Mouse (Mus musculus): Measurements from ENCODE around the gene Zdhhc19. TPM values are rescaled to one million over a fixed set of nuclear protein-coding genes. Genes with fewer than 3 reads are reported as not detected.
"Not testable (repeated sequence)": the region's sequence is repeated elsewhere in the genome, so short reads cannot be mapped to it uniquely, and the experiment has no call there.

Gene Zdhhc19
- total RNA-seq, 2 experiments from 2014 or later: not detected

- no peak for DNase-seq
Measured at GRCm38 (mm10) chr16:32487234-32488111, 8.6 kb upstream of the Zdhhc19 start, which contains the start of gene Slc51a. TSS of gene Slc51a (minus strand) at chr16:32487879.

DNA sequence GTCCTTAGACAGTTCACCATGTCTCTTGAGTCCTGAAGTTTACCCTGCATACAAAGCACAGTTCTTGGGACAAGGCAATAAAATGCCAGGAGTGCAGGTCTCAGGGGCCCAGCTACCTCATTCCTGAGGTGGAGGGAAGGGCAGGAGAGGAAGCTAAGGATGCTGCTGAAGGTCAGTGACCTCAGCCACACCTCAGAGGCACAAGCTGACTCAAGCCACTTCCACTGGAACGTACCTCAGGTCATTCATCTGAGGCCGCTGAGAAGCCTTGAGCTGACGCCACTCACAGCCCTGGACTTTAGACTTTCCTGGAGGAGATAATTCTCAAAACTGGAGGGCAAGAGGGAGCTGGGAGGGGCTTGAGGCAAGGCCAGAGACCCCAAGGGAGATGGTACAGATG is 7.1 kb upstream of the Zdhhc19 start:
- DNase-seq: no peak

- not testable (repeated sequence) for DNase-seq
Measured at GRCm38 (mm10) chr16:32494371-32494770, 1.7 kb upstream of the Zdhhc19 start.

- DNase-seq: no peak
Measured at GRCm38 (mm10) chr16:32498996-32499395, 2.9 kb downstream of the Zdhhc19 start.

- peak; percentile 71 to 90 for DNase-seq
Measured at GRCm38 (mm10) chr16:32499430-32500037, 3.5 kb downstream of the Zdhhc19 start.

DNA sequence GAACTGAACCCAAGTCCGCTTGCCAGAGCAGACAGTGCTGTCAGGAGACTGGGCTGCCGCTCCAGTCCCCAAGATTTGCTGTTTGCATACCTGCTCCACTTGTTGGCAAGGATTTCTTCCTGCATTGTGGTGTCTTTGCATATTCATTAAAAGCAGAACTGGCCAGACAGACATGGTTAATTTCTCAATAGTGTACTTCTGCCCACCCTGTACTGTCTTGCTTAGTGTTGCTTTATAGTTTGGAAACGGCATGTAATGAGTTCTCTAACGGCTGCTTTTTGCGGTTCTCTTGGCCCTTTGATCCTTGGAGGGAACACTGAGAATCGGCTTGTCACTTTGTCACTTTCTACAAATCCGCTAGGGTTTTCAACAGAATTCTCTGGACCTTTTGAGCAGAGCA is 5.4 kb downstream of the Zdhhc19 start:
- no peak for DNase-seq

GRCm38 (mm10) chr16:32502621-32503335 is 6.7 kb downstream of the Zdhhc19 start:
- no peak for DNase-seq

- no peak for DNase-seq
Measured at GRCm38 (mm10) chr16:32503633-32504032, 7.6 kb downstream of the Zdhhc19 start.

- DNase-seq: no peak
Measured at GRCm38 (mm10) chr16:32506298-32506697, 10.2 kb downstream of the Zdhhc19 start.

DNA sequence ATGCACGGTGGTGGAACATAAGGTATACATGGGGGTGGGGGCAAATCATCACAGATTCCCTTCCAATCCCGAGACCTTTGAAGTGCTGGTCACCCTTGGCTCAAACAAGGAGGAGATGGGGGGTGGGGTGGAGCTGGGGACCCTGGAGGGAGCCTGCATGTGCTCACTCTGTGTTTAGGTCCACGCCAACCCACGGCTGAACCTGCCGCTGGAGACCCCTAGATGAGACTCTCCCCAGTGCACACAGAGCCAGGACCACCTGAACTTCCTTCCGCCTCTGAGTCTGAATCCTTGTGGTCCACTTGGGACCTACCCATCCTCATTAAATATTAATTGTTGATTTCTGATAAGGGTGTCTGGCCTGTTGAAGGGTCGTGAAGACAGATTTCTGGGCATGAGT is 10.8 kb downstream of the Zdhhc19 start:
- DNase-seq: no peak

DNA sequence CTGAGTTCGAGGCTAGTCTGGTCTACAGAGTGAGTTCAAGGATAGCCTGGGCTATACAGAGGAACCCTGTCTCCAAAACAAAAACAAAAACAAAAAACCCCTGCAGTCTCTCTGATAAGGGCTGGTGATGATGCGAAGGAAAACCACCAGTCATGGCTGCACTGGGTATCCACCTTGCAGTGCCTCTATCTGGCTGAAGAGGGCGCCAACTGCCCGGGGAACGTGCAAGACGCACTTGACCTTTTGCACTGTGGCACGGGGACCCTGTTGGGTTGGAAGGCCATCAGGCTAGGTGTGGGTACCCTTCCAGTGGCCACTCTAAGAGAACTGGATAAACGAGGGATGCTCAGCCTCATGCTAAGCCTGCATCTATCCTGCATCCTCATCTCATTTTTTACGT is 11.3 kb downstream of the Zdhhc19 start:
- peak; percentile 30 to 73 for DNase-seq

- DNase-seq: no peak
Measured at GRCm38 (mm10) chr16:32508035-32508434, 12.0 kb downstream of the Zdhhc19 start.

DNA sequence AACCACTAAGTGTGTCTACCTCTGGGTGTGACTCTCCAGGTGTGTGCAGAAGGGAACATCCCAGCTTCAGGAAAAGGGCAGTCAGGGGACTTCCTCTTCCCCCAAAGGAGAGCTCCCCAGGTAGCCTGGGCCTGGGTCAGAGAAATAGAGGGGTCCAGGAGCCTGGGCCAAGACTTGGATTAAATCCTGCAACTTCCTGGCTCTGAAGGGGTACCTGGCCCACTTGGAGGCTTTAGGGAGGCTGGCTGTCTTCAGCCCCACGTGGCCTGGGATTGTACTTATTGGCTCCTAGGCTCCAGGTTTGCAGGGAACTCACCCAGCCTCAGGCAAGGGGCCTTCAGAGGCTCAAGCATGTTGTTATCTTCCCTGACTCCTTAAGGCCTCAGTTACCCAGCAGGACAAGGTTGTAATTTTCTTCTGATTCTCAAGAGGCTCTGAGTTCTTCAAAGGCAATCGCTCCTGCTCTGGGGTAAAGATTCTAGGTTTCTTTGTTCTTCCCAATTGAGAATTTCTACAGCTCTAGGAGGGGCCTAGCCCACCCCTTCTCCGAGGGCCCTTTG is 12.5 kb downstream of the Zdhhc19 start:
- DNase-seq: no peak

- peak; percentile 42 to 51 for DNase-seq
Measured at GRCm38 (mm10) chr16:32509066-32509942, 13.2 kb downstream of the Zdhhc19 start.

DNA sequence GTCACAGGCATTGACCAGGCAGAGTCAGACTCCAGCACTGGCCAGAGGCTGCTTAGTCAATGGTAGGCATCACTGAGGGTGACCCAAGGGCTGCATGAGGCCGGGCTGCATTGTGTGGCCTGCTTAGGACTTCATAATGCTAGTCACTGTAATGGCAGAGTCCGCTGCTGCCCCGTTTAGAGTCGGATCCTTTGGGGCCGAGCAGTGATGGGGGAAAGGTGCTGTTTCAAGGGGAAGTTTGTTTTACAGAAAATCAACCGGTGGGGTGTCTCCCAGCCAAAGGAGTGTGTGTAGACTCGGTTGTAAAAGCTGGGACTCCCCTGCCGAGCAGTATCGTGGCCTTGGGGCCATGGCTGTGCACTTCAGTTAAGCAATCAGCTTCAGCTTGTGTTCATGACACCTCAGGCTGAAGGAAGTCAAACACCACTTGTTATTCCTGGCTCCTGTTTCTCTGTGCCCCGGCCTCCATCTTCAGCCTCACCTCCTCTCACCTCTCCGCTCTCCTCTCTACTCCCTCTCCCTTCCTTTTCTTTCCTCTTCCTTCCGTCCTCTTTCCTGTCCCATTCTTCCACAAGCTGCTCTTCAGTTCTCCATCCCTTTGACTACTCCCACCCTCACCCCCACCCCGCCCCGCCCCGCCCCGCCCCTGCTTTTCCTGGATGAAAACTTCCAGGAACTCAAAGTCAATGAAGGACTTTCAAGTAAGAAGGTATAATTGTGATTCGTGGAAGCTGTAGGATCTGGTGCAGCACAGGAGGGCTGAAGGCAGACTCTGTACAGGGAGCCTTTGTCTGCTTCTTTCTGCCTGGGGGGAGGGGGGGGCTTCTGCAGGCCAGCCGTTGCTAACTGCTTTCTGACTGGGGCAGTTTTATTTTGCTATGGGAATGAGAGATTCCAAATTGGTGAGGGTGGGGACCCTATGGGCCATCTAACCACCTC is 14.6 kb downstream of the Zdhhc19 start:
- no peak for DNase-seq

DNA sequence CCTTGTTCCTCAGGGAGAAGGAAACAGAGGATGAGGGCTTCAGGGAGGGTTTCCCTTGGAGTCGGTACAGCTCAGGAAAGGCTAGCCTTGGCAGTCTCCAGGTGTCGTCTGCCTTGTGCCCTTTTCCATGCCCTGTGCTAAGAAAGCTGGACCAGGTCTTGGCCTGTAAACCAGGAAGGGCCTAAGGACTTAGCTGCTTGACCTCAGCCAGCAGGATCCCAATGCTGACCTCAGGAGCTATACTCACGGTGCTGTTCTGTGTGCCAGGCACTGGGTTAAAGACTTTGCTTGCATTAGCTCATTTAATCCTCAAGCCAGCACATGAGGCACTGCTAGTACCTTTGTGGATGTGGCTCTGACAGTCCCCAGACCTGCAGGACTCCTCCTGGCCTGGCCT is 15.3 kb downstream of the Zdhhc19 start:
- DNase-seq: no peak

DNA sequence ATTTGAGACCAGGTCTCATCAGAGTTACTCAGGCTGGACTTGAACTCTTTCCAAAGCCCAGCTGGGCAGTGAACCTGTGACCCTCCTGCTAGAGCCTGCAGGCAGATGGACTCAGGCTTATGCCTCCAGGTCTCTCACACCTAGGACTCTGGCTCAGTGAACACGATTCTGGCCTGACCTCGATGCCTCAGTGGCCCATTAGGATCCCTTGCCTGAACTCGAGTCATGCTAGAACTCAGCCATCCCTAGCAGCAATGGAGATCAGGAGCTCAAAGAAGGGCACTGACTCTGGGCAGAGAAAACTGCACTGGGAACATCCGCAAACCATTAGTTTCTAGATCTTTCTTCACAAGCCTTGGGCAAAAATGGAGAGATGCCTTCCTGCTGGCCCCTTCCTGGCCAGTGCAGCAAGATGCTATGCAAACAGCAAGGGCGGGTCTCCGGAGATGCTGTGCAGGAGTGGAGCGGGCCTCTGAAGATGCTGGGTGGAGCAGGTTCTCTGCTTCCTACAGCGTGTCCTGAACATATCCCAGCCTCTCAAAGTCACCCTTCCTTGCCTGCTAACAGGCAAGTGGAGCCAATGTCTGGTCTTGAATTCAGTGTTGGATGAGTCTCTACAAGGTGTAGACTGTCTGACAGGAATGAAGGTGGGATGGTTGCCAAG is 15.9 kb downstream of the Zdhhc19 start:
- DNase-seq: no peak

DNA sequence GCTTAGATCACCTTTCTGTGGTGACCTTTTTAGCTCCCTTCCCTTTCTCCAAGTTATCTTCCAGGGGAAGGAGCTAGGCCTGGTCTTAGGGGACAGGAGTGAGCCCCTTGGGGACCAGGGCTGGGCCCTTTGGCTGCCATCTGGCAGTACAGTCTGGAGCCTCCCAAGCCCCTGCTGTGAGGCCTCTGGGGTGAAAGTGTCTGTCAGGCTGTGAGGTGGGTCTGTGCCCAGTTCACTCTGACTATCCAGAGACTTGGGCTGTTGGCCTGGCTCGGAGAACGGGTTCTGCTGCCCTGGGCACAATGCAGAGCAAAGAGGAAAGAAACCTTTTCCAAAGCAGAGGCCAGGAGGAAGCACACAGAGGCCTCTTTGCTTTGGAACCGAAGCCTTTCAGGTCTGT is 16.9 kb downstream of the Zdhhc19 start:
- DNase-seq: no peak

- no peak for DNase-seq
Measured at GRCm38 (mm10) chr16:32513401-32513800, 17.3 kb downstream of the Zdhhc19 start.

DNA sequence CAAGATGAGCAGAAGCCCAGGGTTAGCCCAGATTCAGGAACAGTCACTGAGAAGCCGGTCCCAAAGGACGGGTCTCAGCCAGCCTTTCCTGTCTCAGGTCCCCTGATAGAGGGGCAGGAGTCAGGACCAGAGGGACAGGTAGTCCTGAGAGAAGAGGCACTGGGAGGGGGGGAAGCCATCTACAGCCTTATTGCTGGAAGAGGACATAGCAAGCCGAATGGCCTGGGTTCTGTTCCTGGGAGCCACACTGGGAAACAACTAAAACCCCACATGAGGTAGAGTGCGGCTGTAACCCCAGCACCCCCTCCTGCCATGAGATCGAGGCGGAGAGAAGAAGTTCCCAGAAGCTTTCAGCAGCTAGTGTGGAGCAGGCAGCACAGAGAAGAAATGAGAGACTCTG is 17.9 kb downstream of the Zdhhc19 start:
- DNase-seq: no peak

Data from heart, adult 18-20 months (tissue).